In genomic region chr7:41616241-41616640, GRCm38 (mm10) we compare ENCODE assay signal across 19 mouse cellular contexts. TPM values are rescaled to one million over a fixed set of nuclear protein-coding genes. Genes with fewer than 3 reads are reported as not detected.
"Had no signal": no experiment of that assay in that cellular context is flagged by ENCODE, and none has a peak within 500 bp of the region (broad histone marks: within the 10 kb centered on the region; RNA-seq: fewer than 3 reads in every experiment).

No protein-coding gene starts in this region.

RNA-seq across cellular contexts. Expression of gene Zfp788, which starts 16.8 kb away (rescaled TPM):
- polyA plus RNA-seq: erythroblast, embryonic 14.5 days had no signal

RNA-seq across cellular contexts. Expression of gene 2610021A01Rik, which starts 17.2 kb away (rescaled TPM):
- polyA plus RNA-seq: erythroblast, embryonic 14.5 days had no signal

RNA-seq across cellular contexts. Expression of gene Gm6871, which starts 42.8 kb away (rescaled TPM):
- polyA plus RNA-seq: cerebellum, adult 2 months; cortical plate, adult 2 months; embryonic facial prominence, embryonic 10.5 days; embryonic facial prominence, embryonic 11.5 days; embryonic facial prominence, embryonic 12.5 days; embryonic facial prominence, embryonic 13.5 days; embryonic facial prominence, embryonic 14.5 days; embryonic facial prominence, embryonic 15.5 days; erythroblast, embryonic 14.5 days; forebrain, embryonic 10.5 days; forebrain, embryonic 11.5 days; forebrain, embryonic 12.5 days; forebrain, embryonic 13.5 days; forebrain, embryonic 14.5 days; forebrain, embryonic 15.5 days; forebrain, embryonic 16.5 days; forebrain, postnatal 0 days; frontal cortex, adult 2 months; heart, adult 2 months had no signal
